Mouse (Mus musculus) monocyte, adult 5-6 weeks (primary cell): ENCODE results near the gene Vmn1r76. TPM values are rescaled to one million over a fixed set of nuclear protein-coding genes. Genes with fewer than 3 reads are reported as not detected.

Experiments used
- ATAC-seq: fragments of 153-309, 156-312 bp; replicated peaks from 2 replicates; pipeline ENCODE4 v1.8.0; 2017; ENCODE audit warnings: mild to moderate bottlenecking; ENCODE audit not compliant: low TSS enrichment, insufficient number of reproducible peaks, severe bottlenecking, poor library complexity, low FRiP score
- total RNA-seq: library from RNA; stranded (forward); fragments of 200-1000, 200-491, 200-594 nt; gene quantifications from 3 replicates; pipeline ENCODE4 v1.2.3, GENCODE M21; 2017

The Vmn1r76 gene
- total RNA-seq = 0.21 TPM in 1 of 3 replicates, not detected in the others

DNA sequence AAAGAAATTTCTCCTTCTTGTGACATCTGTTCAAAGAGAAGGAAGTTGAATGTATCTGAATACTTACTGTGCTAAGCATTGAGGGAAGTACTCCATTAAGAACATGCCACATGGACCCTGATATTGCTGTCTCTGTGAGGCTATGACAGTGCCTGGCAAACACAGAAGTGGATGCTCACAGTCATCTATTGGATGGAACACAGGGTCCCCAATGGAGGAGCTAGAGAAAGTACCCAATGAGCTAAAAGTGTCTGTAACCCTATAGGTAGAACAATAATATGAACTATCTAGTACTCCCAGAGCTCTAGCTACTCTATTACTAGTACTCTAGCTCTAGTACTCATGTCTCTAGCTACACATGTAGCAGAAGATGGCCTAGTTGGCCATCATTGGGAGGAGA is at the start of gene Vmn1r76:
TSS of gene Vmn1r76 (minus strand) at position 101 of the 400 bp plus-strand sequence.
- ATAC-seq = no peak

DNA sequence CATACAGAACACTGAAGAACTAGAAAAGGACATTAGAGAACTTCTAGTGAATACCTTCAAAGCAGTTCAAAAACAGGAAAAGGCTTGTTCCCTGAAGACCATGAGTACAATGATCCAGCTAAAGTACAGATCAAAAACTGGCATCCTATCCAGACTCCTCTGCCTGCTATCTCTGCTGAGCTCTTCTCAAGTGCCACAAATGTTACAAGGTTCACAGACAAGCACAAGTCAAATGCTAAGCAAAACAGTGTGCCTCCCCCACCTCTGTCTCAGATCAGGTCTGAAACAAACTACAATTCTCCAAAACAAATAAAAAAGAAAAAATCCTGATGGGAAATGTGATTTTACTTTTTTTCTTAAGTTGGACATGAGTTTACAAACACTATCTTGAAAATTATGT is 34.6 kb upstream of the Vmn1r76 start:
- ATAC-seq = no peak

DNA sequence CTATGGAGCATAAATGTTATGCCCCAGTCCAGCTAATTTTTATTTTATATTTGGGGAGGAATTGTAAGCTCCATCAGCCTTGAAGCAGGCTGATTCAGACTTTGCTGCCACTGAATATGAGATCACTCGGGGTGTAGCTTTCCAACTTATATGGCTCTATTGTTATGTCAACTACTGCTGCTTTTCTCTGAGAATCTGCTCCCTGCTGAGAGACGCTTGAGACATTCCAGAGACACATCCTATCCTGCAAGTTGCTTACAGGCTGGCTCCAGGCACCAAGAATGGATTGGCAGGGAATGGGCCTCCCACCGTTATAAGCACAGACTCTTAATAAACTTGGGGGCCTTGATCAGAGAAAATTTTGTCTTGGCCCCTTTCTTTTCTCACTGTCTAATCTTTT is 10.0 kb upstream of the Vmn1r76 start:
- ATAC-seq = no peak

DNA sequence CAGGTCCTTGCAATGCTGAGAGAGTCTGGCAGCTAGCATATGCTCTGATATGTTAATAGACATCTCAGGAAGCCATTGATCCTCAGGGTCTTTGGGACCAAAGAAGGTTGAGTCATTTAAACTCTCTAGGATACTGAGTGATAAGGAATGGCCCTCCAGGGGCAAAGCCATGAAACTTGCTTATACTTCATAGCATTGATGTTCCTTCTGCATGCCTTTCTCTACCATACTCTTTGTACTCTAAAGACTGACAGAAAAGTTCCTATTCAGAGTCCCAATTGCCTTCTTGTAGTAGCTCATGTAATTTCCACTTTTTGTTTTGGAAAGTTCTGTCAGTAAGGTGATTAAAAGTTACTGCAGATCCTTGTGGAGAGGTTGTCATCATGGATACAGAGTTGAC is 63.7 kb downstream of the Vmn1r76 start, which contains the start of gene Vmn1r75:
TSS of gene Vmn1r75 (plus strand) at position 301 of the 400 bp plus-strand sequence.
- ATAC-seq = no peak

Other genes starting within 250 kb of the Vmn1r76 start
- 0.11 TPM in 1 of 3 replicates, not detected in the others for gene Vmn1r73, start 207.9 kb downstream of the Vmn1r76 start, total RNA-seq
- not detected in 3 replicates for gene Vmn1r74, start 104.2 kb downstream of the Vmn1r76 start, total RNA-seq
- not detected in 3 replicates for gene Vmn1r75, start 63.6 kb downstream of the Vmn1r76 start, total RNA-seq
- gene Vmn1r77, start 98.5 kb upstream of the Vmn1r76 start, total RNA-seq = not detected in 3 replicates
- not detected in 3 replicates for gene Vmn1r78, start 212.0 kb upstream of the Vmn1r76 start, total RNA-seq
- not detected in 3 replicates for gene Vmn1r79, start 233.1 kb upstream of the Vmn1r76 start, total RNA-seq